Mouse (Mus musculus) spleen, adult 2 months (tissue): ENCODE results near the gene Umad1.

Experiments
- CTCF ChIP-seq: fragments of 200-500 bp; IDR thresholded peaks from 2 replicates; pipeline ENCODE4 v1.5.1; 2011; ENCODE audit warnings: mild to moderate bottlenecking, inconsistent platforms; ENCODE audit not compliant: insufficient read depth, insufficient read length, insufficient replicate concordance; ENCODE audit errors: extremely low read depth
- POLR2A ChIP-seq: fragments of 200-500 bp; IDR thresholded peaks from 2 replicates; pipeline ENCODE4 v1.6.1; 2011; ENCODE audit warnings: low read depth, low read length, inconsistent platforms

DNA sequence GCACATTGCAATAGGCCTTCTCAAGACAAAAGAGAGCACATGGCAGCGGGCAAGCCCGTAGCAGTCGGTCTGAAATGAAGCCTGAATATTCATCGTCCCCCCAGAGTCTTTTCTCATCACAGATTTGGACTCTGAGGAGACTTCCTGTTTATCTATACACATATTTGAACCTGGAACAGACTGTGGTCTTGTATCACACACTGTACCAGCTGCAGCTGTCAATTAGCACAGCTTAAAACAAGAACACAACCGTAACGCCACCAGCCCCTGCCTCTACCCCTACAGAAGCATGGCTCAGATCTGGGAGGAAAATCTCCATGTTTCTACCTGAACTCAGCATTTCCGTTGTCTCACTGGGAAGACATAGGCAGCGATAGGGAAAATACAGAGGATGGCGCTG is 174.1 kb downstream of the Umad1 start:
- TF ChIP-seq POLR2A: no peak
- no peak for TF ChIP-seq CTCF
